Mouse (Mus musculus): ENCODE results near the gene Rasl12.

GRCm38 (mm10) chr9:65460198-65460597 is 61.9 kb downstream of the Rasl12 start:
- no peak for TF ChIP-seq CTCF (IDR thresholded peaks at IDR 0.05; ENCODE audit: control insufficient read depth, insufficient read depth, insufficient read length)
- no peak for TF ChIP-seq MYOD1 (IDR thresholded peaks at IDR 0.05; ENCODE audit: control insufficient read depth, insufficient read length, low read depth)
- no peak for TF ChIP-seq MAX (IDR thresholded peaks at IDR 0.05)
- TF ChIP-seq CEBPB (IDR thresholded peaks at IDR 0.05; ENCODE audit: low read depth), result no peak
- no peak for TF ChIP-seq MYOG (IDR thresholded peaks at IDR 0.05; ENCODE audit: control insufficient read depth, extremely low read depth, insufficient read length)
- no peak for TF ChIP-seq USF1 (IDR thresholded peaks at IDR 0.05; ENCODE audit: low read depth)

Measured in C2C12 (cell line).